Mouse (Mus musculus): ENCODE results near the gene Atg9a. TPM values are rescaled to one million over a fixed set of nuclear protein-coding genes. Genes with fewer than 3 reads are reported as not detected.
A peak's percentile ranks its signal among the peaks of the same experiment; 100 is the strongest.
"Not testable (repeated sequence)": the region's sequence is repeated elsewhere in the genome, so short reads cannot be mapped to it uniquely, and the experiment has no call there.

Gene Atg9a
- 46.4 and 48.8 TPM in 2 replicates for polyA plus RNA-seq (2015; fragmentation: Nextera tagmentation; extraction: Ambion mirVana)

DNA sequence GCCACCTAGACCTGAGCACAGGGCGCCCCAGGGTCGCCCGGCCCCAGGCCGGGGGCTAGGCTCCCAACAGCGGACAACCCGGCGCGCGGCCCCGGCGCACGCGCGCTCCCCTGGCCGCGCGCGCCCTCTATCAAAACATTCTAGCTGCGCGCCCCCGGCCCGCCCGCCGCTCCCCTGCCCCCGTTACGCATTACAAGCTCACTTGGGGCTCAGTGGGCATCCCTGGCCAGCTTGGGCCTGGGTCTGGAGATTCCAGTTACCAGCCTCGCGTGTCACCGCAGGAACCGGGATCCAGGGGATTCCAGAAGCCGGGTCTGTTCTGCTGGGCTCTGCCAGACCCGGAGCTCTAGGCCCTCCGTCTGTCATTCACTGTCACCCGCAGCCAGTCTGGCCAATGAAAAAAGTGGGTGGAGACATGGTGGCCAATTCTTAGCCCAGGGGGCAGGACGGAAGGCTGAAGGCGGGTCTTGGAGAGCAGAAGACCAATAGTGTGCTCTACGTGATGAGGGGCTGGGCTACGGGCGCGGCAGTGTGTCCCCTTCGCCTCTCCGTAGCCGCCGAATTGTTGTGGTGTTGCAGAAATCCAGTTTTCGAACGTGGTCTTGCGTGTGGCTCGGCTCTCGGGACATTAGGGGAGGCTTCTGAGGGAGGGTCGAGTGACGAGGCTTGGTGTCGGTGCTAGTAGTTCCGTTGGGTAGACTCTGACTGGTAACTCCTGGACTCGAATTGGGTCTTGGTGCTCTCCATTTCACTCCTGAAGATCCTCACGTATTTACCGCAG lies at the start of gene Atg9a, which contains the start of gene Ankzf1:
Gene Atg9a, minus strand, starts transcription at position 575 of the 781 bp plus-strand sequence.
Gene Ankzf1, plus strand, starts transcription at position 530 of the 781 bp plus-strand sequence.
- WGBS: under 1% methylated on average over 56 of the region's 56 CpGs
- peak; percentile 100 for ATAC-seq
- no peaks in the 10 kb centered on the region for H3K9me3 ChIP-seq (ENCODE audit: control insufficient read depth, low read length)
- peak within 1 kb of the TSS; percentile 62 for H3K4me3 ChIP-seq (replicated peaks; ENCODE audit: low read length)
- H3K36me3 ChIP-seq (ENCODE audit: control insufficient read depth, insufficient read depth): peaks cover 5% of the 10 kb centered on the region
- H3K27ac ChIP-seq (ENCODE audit: low read length): peak within 1 kb of the TSS; percentile 87
- peak within 1 kb of the TSS; percentile 95 for H3K4me2 ChIP-seq (ENCODE audit: low read length)
- H3K9ac ChIP-seq (replicated peaks; ENCODE audit: low read depth, low read length): peak within 1 kb of the TSS; percentile 79
- no peaks in the 10 kb centered on the region for H3K27me3 ChIP-seq (replicated peaks; ENCODE audit: control insufficient read depth, insufficient read depth, low read length)
- H3K4me1 ChIP-seq (replicated peaks; ENCODE audit: control insufficient read depth, insufficient read depth, low read length): peaks cover 19% of the 10 kb centered on the region

GRCm38 (mm10) chr1:75239591-75239990 lies 47.6 kb upstream of the Atg9a start:
- Histone ChIP-seq H3K4me3 (replicated peaks; ENCODE audit: low read length) (no peak overlapping the region), H3K27me3 (replicated peaks; ENCODE audit: control insufficient read depth, insufficient read depth, low read length) (no peaks in the 10 kb centered on the region), H3K36me3 (ENCODE audit: control insufficient read depth, insufficient read depth) (peaks cover 6% of the 10 kb centered on the region), H3K9me3 (ENCODE audit: control insufficient read depth, low read length) (no peaks in the 10 kb centered on the region), H3K4me1 (replicated peaks; ENCODE audit: control insufficient read depth, insufficient read depth, low read length) (peaks cover 16% of the 10 kb centered on the region), H3K4me2 (ENCODE audit: low read length) (no peak overlapping the region), H3K27ac (ENCODE audit: low read length) (no peak overlapping the region), H3K9ac (replicated peaks; ENCODE audit: low read depth, low read length) (no peak overlapping the region)
- WGBS: 79% methylated on average over 10 of the region's 10 CpGs
- no peak for ATAC-seq

DNA sequence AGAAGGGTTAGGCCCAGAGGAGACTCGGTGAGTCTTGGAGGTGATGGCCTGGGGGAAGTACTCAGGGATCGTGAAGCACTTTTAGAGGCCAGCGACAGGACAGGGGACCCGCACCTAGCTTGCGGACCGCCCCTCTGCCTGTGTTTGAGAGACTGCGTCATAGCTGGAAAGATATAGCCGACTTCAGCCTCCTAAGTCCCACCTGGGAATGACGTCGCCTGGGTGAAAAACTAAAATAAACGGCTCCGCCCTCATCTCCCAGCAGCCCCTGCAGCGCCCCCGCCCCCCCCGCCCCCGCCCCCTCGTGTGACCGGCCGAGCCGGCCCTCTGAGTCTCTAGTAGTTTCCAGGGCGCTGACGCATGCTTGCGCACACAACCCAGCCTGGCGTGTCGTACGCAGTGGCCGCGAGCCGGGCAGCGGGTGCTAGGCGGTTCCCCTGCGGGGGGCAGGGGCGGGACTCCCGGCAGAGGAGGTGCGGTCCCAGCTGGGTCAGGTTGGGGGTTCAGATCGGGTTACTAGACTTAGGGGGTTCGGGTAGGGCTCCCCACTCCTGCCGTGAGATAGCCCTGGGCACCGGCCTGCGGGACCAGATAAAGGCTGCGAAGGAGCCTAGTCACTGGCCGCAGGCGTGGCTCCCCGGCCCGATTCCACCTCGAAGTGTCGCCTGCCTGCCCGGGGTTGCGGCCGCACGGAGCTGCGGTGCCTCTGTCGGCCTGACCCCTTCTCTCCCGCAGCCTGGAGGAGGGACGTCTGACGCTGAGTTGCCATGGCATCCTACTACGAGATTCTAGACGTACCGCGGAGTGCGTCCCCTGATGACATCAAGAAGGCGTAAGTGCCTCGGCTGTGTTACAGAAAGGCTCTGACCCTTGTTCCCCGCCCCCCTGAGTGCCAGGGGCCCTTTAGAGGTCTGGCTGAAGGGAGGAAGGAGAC lies 44.4 kb upstream of the Atg9a start, which contains the start of gene Dnajb2:
Gene Dnajb2, plus strand, starts transcription at position 290 of the 934 bp plus-strand sequence.
- Histone ChIP-seq H3K27ac (ENCODE audit: low read length) (peak within 1 kb of the TSS; percentile 68), H3K4me3 (replicated peaks; ENCODE audit: low read length) (peak within 1 kb of the TSS; percentile 76), H3K9ac (replicated peaks; ENCODE audit: low read depth, low read length) (peak within 1 kb of the TSS; percentile 92), H3K36me3 (ENCODE audit: control insufficient read depth, insufficient read depth) (peaks cover 6% of the 10 kb centered on the region; the same call in 1 of the 2 replicates), H3K9me3 (ENCODE audit: control insufficient read depth, low read length) (no peaks in the 10 kb centered on the region), H3K4me1 (replicated peaks; ENCODE audit: control insufficient read depth, insufficient read depth, low read length) (peaks cover 18% of the 10 kb centered on the region), H3K4me2 (ENCODE audit: low read length) (peak within 1 kb of the TSS; percentile 84), H3K27me3 (replicated peaks; ENCODE audit: control insufficient read depth, insufficient read depth, low read length) (no peaks in the 10 kb centered on the region)
- peak; percentile 82 for ATAC-seq
- WGBS: under 1% methylated on average over 63 of the region's 64 CpGs

DNA sequence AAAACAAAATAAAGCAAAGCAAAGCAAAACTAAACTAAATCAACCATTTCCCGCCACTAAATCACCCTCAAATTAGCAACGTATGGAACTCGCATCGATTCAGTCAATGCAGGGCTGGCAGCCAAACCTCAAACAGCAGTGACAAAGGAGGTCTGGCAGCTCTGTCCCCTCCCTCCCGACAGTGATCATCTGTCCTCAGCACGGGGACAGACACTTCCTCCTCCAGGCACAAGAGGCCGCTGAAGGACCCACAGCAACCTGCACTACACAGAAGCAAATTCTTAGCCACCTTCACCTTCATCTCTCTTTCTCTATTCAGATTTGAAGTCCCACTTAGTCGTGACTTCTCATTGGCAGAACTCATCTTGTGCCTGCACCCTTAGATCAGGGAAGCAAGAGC lies 42.6 kb upstream of the Atg9a start:
- H3K36me3 ChIP-seq (ENCODE audit: control insufficient read depth, insufficient read depth): no peaks in the 10 kb centered on the region
- H3K4me3 ChIP-seq (replicated peaks; ENCODE audit: low read length): no peak overlapping the region
- H3K4me2 ChIP-seq (ENCODE audit: low read length): no peak overlapping the region
- H3K9me3 ChIP-seq (ENCODE audit: control insufficient read depth, low read length): no peaks in the 10 kb centered on the region
- peak; percentile 65 for ATAC-seq
- no peak overlapping the region for H3K27ac ChIP-seq (ENCODE audit: low read length)
- H3K4me1 ChIP-seq (replicated peaks; ENCODE audit: control insufficient read depth, insufficient read depth, low read length): peaks cover 18% of the 10 kb centered on the region
- WGBS: 1% methylated on average over 8 of the region's 8 CpGs
- H3K27me3 ChIP-seq (replicated peaks; ENCODE audit: control insufficient read depth, insufficient read depth, low read length): no peaks in the 10 kb centered on the region
- no peak overlapping the region for H3K9ac ChIP-seq (replicated peaks; ENCODE audit: low read depth, low read length)

DNA sequence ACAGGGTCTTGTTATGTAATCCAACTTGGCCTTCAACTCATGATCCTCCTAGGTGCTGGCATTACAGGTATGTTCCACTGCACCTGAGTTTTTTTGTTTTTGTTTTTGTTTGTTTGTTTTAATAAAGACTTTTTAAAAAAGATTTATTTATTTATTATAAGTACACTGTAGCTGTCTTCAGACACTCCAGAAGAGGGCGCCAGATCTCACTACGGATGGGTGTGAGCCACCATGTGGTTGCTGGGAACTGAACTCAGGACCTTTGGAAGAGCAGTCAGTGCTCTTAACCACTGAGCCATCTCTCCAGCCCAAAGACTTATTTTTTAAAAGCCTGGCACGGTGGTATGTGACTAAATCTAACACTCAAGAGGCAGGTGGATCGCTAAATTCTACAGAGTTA lies 40.5 kb upstream of the Atg9a start:
- H3K36me3 ChIP-seq (ENCODE audit: control insufficient read depth, insufficient read depth); H3K27me3 ChIP-seq (replicated peaks; ENCODE audit: control insufficient read depth, insufficient read depth, low read length); H3K4me2 ChIP-seq (ENCODE audit: low read length); H3K9ac ChIP-seq (replicated peaks; ENCODE audit: low read depth, low read length); H3K4me3 ChIP-seq (replicated peaks; ENCODE audit: low read length); H3K27ac ChIP-seq (ENCODE audit: low read length); ATAC-seq; H3K9me3 ChIP-seq (ENCODE audit: control insufficient read depth, low read length): not testable (repeated sequence)
- WGBS: 69% methylated on average over 4 of the region's 4 CpGs
- peaks cover 18% of the 10 kb centered on the region for H3K4me1 ChIP-seq (replicated peaks; ENCODE audit: control insufficient read depth, insufficient read depth, low read length)

GRCm38 (mm10) chr1:75231664-75232152 lies 39.7 kb upstream of the Atg9a start, which contains the start of gene A630095N17Rik:
A630095N17Rik (minus strand) TSS chr1:75232102.
- peaks cover 11% of the 10 kb centered on the region for H3K4me1 ChIP-seq (replicated peaks; ENCODE audit: control insufficient read depth, insufficient read depth, low read length)
- no peak within 1 kb of the TSS for H3K4me3 ChIP-seq (replicated peaks; ENCODE audit: low read length)
- H3K27me3 ChIP-seq (replicated peaks; ENCODE audit: control insufficient read depth, insufficient read depth, low read length): no peaks in the 10 kb centered on the region
- no peak within 1 kb of the TSS for H3K4me2 ChIP-seq (ENCODE audit: low read length)
- no peak within 1 kb of the TSS for H3K27ac ChIP-seq (ENCODE audit: low read length)
- WGBS: 72% methylated on average over 5 of the region's 5 CpGs
- no peak for ATAC-seq
- no peak within 1 kb of the TSS for H3K9ac ChIP-seq (replicated peaks; ENCODE audit: low read depth, low read length)
- H3K36me3 ChIP-seq (ENCODE audit: control insufficient read depth, insufficient read depth): no peaks in the 10 kb centered on the region
- no peaks in the 10 kb centered on the region for H3K9me3 ChIP-seq (ENCODE audit: control insufficient read depth, low read length)

- Histone ChIP-seq H3K4me2 (ENCODE audit: low read length) (no peak overlapping the region), H3K9me3 (ENCODE audit: control insufficient read depth, low read length) (no peaks in the 10 kb centered on the region), H3K27ac (ENCODE audit: low read length) (no peak overlapping the region), H3K4me3 (replicated peaks; ENCODE audit: low read length) (no peak overlapping the region), H3K36me3 (ENCODE audit: control insufficient read depth, insufficient read depth) (no peaks in the 10 kb centered on the region), H3K9ac (replicated peaks; ENCODE audit: low read depth, low read length) (no peak overlapping the region), H3K4me1 (replicated peaks; ENCODE audit: control insufficient read depth, insufficient read depth, low read length) (peaks cover 10% of the 10 kb centered on the region), H3K27me3 (replicated peaks; ENCODE audit: control insufficient read depth, insufficient read depth, low read length) (no peaks in the 10 kb centered on the region)
- 81% methylated on average over 4 of the region's 4 CpGs for WGBS
- ATAC-seq: no peak
Observed at GRCm38 (mm10) chr1:75231224-75231623, 39.2 kb upstream of the Atg9a start.

GRCm38 (mm10) chr1:75230335-75230994 lies 38.5 kb upstream of the Atg9a start:
- Histone ChIP-seq H3K4me3 (replicated peaks; ENCODE audit: low read length) (no peak overlapping the region), H3K4me1 (replicated peaks; ENCODE audit: control insufficient read depth, insufficient read depth, low read length) (peaks cover 6% of the 10 kb centered on the region), H3K27ac (ENCODE audit: low read length) (no peak overlapping the region), H3K9ac (replicated peaks; ENCODE audit: low read depth, low read length) (no peak overlapping the region), H3K36me3 (ENCODE audit: control insufficient read depth, insufficient read depth) (no peaks in the 10 kb centered on the region), H3K4me2 (ENCODE audit: low read length) (no peak overlapping the region), H3K27me3 (replicated peaks; ENCODE audit: control insufficient read depth, insufficient read depth, low read length) (no peaks in the 10 kb centered on the region), H3K9me3 (ENCODE audit: control insufficient read depth, low read length) (no peaks in the 10 kb centered on the region)
- no peak for ATAC-seq
- WGBS: 76% methylated on average over 7 of the region's 7 CpGs

Data from forebrain, embryonic 16.5 days (tissue).